Comparison of ENCODE assay signal across 8 mouse cellular contexts in genomic region chr2:153527580-153528531, GRCm38 (mm10). TPM values are rescaled to one million over a fixed set of nuclear protein-coding genes. Genes with fewer than 3 reads are reported as not detected.
DNase-seq lines count a peak whose midpoint lies in the region; ATAC-seq and TF ChIP-seq lines count a peak whose summit lies in the region.

No protein-coding gene starts in this region.

- TF ChIP-seq RAD21 in MEL (IDR thresholded peaks at IDR 0.05; ENCODE audit: low read depth, low read length), result no peak

- peak overlapping the region; percentile 51 for H3K27ac ChIP-seq in MEL (ENCODE audit: control insufficient read depth, low read depth, low read length)
- H3K27ac ChIP-seq in embryonic facial prominence, embryonic 11.5 days (replicated peaks; ENCODE audit: low read depth, low read length), result peak overlapping the region; percentile 56
- peak overlapping the region; percentile 89 for H3K27ac ChIP-seq in heart, embryonic 16.5 days (ENCODE audit: low read length)
- H3K27ac ChIP-seq in limb, embryonic 12.5 days, result no peak overlapping the region
- H3K27ac ChIP-seq in midbrain, embryonic 11.5 days (ENCODE audit: low read depth, low read length), result peak overlapping the region; percentile 85
- H3K27ac ChIP-seq in stomach, postnatal 0 days (replicated peaks), result peak overlapping the region; percentile 18

- H3K9me3 ChIP-seq in MEL (replicated peaks; ENCODE audit: insufficient read depth, low read length), result no peaks in the 10 kb centered on the region
- H3K9me3 ChIP-seq in embryonic facial prominence, embryonic 11.5 days (replicated peaks; ENCODE audit: control insufficient read depth, low read length), result no peaks in the 10 kb centered on the region
- H3K9me3 ChIP-seq in heart, embryonic 16.5 days (replicated peaks; ENCODE audit: control insufficient read depth, low read length), result no peaks in the 10 kb centered on the region
- H3K9me3 ChIP-seq in limb, embryonic 12.5 days, result no peaks in the 10 kb centered on the region
- H3K9me3 ChIP-seq in midbrain, embryonic 11.5 days (ENCODE audit: control insufficient read depth, low read length), result no peaks in the 10 kb centered on the region
- H3K9me3 ChIP-seq in stomach, postnatal 0 days (ENCODE audit: control insufficient read depth, low read length), result no peaks in the 10 kb centered on the region

- H3K9ac ChIP-seq in MEL (ENCODE audit: control insufficient read depth, low read depth, low read length, poor library complexity, severe bottlenecking), result peak overlapping the region; percentile 80
- H3K9ac ChIP-seq in embryonic facial prominence, embryonic 11.5 days (replicated peaks; ENCODE audit: low read length), result peak overlapping the region; percentile 70
- H3K9ac ChIP-seq in heart, embryonic 16.5 days (ENCODE audit: low read length), result peak overlapping the region; percentile 88
- H3K9ac ChIP-seq in limb, embryonic 12.5 days (replicated peaks), result peak overlapping the region; percentile 66
- H3K9ac ChIP-seq in midbrain, embryonic 11.5 days (ENCODE audit: low read length), result peak overlapping the region; percentile 71
- peak overlapping the region; percentile 59 for H3K9ac ChIP-seq in stomach, postnatal 0 days (ENCODE audit: low read length)

- peak overlapping the region; percentile 56 to 98 for H3K4me3 ChIP-seq in MEL (ENCODE audit: control insufficient read depth in 1 of 2, insufficient read depth in 1 of 2, low read depth in 2 of 2, low read length in 2 of 2)
- H3K4me3 ChIP-seq in embryonic facial prominence, embryonic 11.5 days (ENCODE audit: low read depth, low read length), result peak overlapping the region; percentile 70
- H3K4me3 ChIP-seq in heart, embryonic 16.5 days (ENCODE audit: low read length), result peak overlapping the region; percentile 81
- H3K4me3 ChIP-seq in limb, embryonic 12.5 days (replicated peaks), result peak overlapping the region; percentile 70
- H3K4me3 ChIP-seq in midbrain, embryonic 11.5 days (ENCODE audit: low read depth, low read length), result peak overlapping the region; percentile 77
- peak overlapping the region; percentile 62 for H3K4me3 ChIP-seq in stomach, postnatal 0 days (ENCODE audit: low read depth, low read length)

- peaks cover 0 to 21% of the 10 kb centered on the region in 2 experiments; a peak in 2 of 4 replicates for H3K36me3 ChIP-seq in MEL (ENCODE audit: control insufficient read depth in 1 of 2, insufficient read depth in 2 of 2, low read length in 2 of 2)
- H3K36me3 ChIP-seq in embryonic facial prominence, embryonic 11.5 days (replicated peaks; ENCODE audit: control insufficient read depth, insufficient read depth, low read depth, low read length), result no peaks in the 10 kb centered on the region
- no peaks in the 10 kb centered on the region for H3K36me3 ChIP-seq in heart, embryonic 16.5 days (ENCODE audit: control insufficient read depth, insufficient read depth)
- H3K36me3 ChIP-seq in limb, embryonic 12.5 days, result no peaks in the 10 kb centered on the region
- no peaks in the 10 kb centered on the region for H3K36me3 ChIP-seq in midbrain, embryonic 11.5 days (ENCODE audit: control insufficient read depth, insufficient read depth, low read length)
- no peaks in the 10 kb centered on the region for H3K36me3 ChIP-seq in stomach, postnatal 0 days (ENCODE audit: control insufficient read depth, insufficient read depth, low read length)

- H3K79me2 ChIP-seq in MEL (ENCODE audit: control insufficient read depth, insufficient read depth, low read length, poor library complexity), result peaks cover 12% of the 10 kb centered on the region

- no peak for TF ChIP-seq EP300 in MEL (IDR thresholded peaks at IDR 0.05; ENCODE audit: low read depth in 1 of 2, low read length in 2 of 2)
- TF ChIP-seq EP300 in stomach, postnatal 0 days (optimal IDR thresholded peaks at IDR 0.05), result no peak

- TF ChIP-seq CTCF in MEL (IDR thresholded peaks at IDR 0.05 in 2 of 3, conservative IDR thresholded peaks at IDR 0.05 in 1 of 3; ENCODE audit: control insufficient read depth in 1 of 3, insufficient read depth in 1 of 3, low read depth in 2 of 3, low read length in 3 of 3, poor library complexity in 1 of 3, severe bottlenecking in 1 of 3), result 0 out of 6 replicates have a peak, but pooled peaks of 1 of the 3 experiments have one; percentile 1
- no peak for TF ChIP-seq CTCF in stomach, postnatal 0 days (IDR thresholded peaks at IDR 0.05; ENCODE audit: low read depth)

- no peaks in the 10 kb centered on the region for H3K27me3 ChIP-seq in MEL (ENCODE audit: control insufficient read depth in 1 of 2, insufficient read depth in 2 of 2, low read length in 2 of 2)
- H3K27me3 ChIP-seq in embryonic facial prominence, embryonic 11.5 days (ENCODE audit: control insufficient read depth, insufficient read depth, low read length), result peaks cover 17% of the 10 kb centered on the region
- peaks cover 3% of the 10 kb centered on the region; the same call in 1 of the 2 replicates for H3K27me3 ChIP-seq in heart, embryonic 16.5 days (ENCODE audit: control insufficient read depth, insufficient read depth, low read length)
- H3K27me3 ChIP-seq in limb, embryonic 12.5 days, result peaks cover 88% of the 10 kb centered on the region
- H3K27me3 ChIP-seq in midbrain, embryonic 11.5 days (ENCODE audit: control insufficient read depth, insufficient read depth, low read length), result peaks cover 17% of the 10 kb centered on the region
- no peaks in the 10 kb centered on the region for H3K27me3 ChIP-seq in stomach, postnatal 0 days (ENCODE audit: control insufficient read depth, insufficient read depth, low read length)

- ATAC-seq in embryonic facial prominence, embryonic 11.5 days (replicated peaks; ENCODE audit: insufficient number of reproducible peaks, low FRiP score, low TSS enrichment, low read depth), result peak; percentile 32
- peak; percentile 58 for ATAC-seq in heart, embryonic 16.5 days (replicated peaks; ENCODE audit: extremely low read depth, insufficient read depth, low FRiP score)
- ATAC-seq in limb, embryonic 12.5 days (ENCODE audit: insufficient number of reproducible peaks, insufficient read depth, low FRiP score, low TSS enrichment, low read depth), result peak; percentile 21; the same call in 1 of the 2 replicates
- peak; percentile 76 for ATAC-seq in midbrain, embryonic 11.5 days (ENCODE audit: low FRiP score)
- peak; percentile 45 for ATAC-seq in stomach, postnatal 0 days (ENCODE audit: low FRiP score, low TSS enrichment)

- peaks cover 18 to 27% of the 10 kb centered on the region in 2 experiments for H3K4me1 ChIP-seq in MEL (ENCODE audit: control insufficient read depth in 1 of 2, insufficient read depth in 2 of 2, low read length in 2 of 2)
- peaks cover 2% of the 10 kb centered on the region for H3K4me1 ChIP-seq in embryonic facial prominence, embryonic 11.5 days (ENCODE audit: control insufficient read depth, insufficient read depth, low read length)
- H3K4me1 ChIP-seq in heart, embryonic 16.5 days (ENCODE audit: control insufficient read depth, insufficient read depth, low read length), result peaks cover 36% of the 10 kb centered on the region
- peaks cover 36% of the 10 kb centered on the region for H3K4me1 ChIP-seq in limb, embryonic 12.5 days (replicated peaks)
- H3K4me1 ChIP-seq in midbrain, embryonic 11.5 days (ENCODE audit: control insufficient read depth, insufficient read depth, low read length), result peaks cover 34% of the 10 kb centered on the region
- H3K4me1 ChIP-seq in stomach, postnatal 0 days (replicated peaks; ENCODE audit: control insufficient read depth, insufficient read depth), result no peaks in the 10 kb centered on the region

- peak; percentile 74 to 89 for DNase-seq in adrenal gland, adult (ENCODE audit: inconsistent age in 2 of 2, low spot score in 1 of 2)
- no peak for DNase-seq in adrenal gland, postnatal 4 days (ENCODE audit: low spot score in 2 of 2)
- peak; percentile 48 for DNase-seq in MEL (ENCODE audit: low read depth, low spot score)
- DNase-seq in embryonic facial prominence, embryonic 11.5 days (ENCODE audit: low spot score), result peak; percentile 67
- DNase-seq in midbrain, embryonic 11.5 days (ENCODE audit: low spot score, missing footprints), result peak; percentile 97
- DNase-seq in stomach, postnatal 0 days (ENCODE audit: low spot score), result peak; percentile 51

- WGBS in embryonic facial prominence, embryonic 11.5 days, result 1% methylated on average over 66 of the region's 85 CpGs
- WGBS in heart, embryonic 16.5 days, result 4% methylated on average over 53 of the region's 85 CpGs
- 2% methylated on average over 61 of the region's 85 CpGs for WGBS in limb, embryonic 12.5 days
- whole genome bisulfite sequencing in midbrain, embryonic 11.5 days, result under 1% methylated on average over 68 of the region's 85 CpGs
- 5% methylated on average over 47 of the region's 85 CpGs for WGBS in stomach, postnatal 0 days

- peak in 1 of 2 experiments; percentile 42; a peak in 1 of 4 replicates for TF ChIP-seq POLR2A in MEL (IDR thresholded peaks at IDR 0.05; ENCODE audit: control insufficient read depth in 1 of 2, insufficient read depth in 1 of 2, low read depth in 1 of 2, low read length in 2 of 2, poor library complexity in 1 of 2)

- H3K4me2 ChIP-seq in embryonic facial prominence, embryonic 11.5 days (ENCODE audit: low read depth, low read length), result peak overlapping the region; percentile 100
- peak overlapping the region; percentile 99 for H3K4me2 ChIP-seq in heart, embryonic 16.5 days (ENCODE audit: low read depth, low read length)
- peak overlapping the region; percentile 100 for H3K4me2 ChIP-seq in limb, embryonic 12.5 days
- peak overlapping the region; percentile 96 for H3K4me2 ChIP-seq in midbrain, embryonic 11.5 days
- peak overlapping the region; percentile 99 for H3K4me2 ChIP-seq in stomach, postnatal 0 days (replicated peaks; ENCODE audit: low read depth)

RNA-seq across cellular contexts. Expression of gene Nol4l, which starts 1.9 kb away (rescaled TPM):
- total RNA-seq in adrenal gland, postnatal 4 days (2021), result 10 to 100 TPM; 26.7 to 26.9 TPM
- 4.4 and 4.5 TPM in 2 replicates for total RNA-seq in MEL (2012; rRNA removed)
- polyA plus RNA-seq in MEL (2012; ENCODE audit: insufficient read depth in 1 of 2, insufficient read length in 2 of 2, low read depth in 1 of 2, low replicate concordance in 2 of 2, missing spikeins in 1 of 2), result 1 to 10 TPM in 1 of 2 experiments, not detected in 1; 7.1 TPM
- 17.6 and 21.0 TPM in 2 replicates for polyA plus RNA-seq in embryonic facial prominence, embryonic 11.5 days (2014; fragmentation: Nextera tagmentation; extraction: Ambion mirVana)
- polyA plus RNA-seq in heart, embryonic 16.5 days (2015; fragmentation: Nextera tagmentation; extraction: Ambion mirVana), result 7.0 and 8.5 TPM in 2 replicates
- 12.5 and 12.6 TPM in 2 replicates for polyA plus RNA-seq in limb, embryonic 12.5 days (2016; fragmentation: Nextera tagmentation; extraction: Ambion mirVana)
- 19.5 and 19.9 TPM in 2 replicates for polyA plus RNA-seq in midbrain, embryonic 11.5 days (2014; fragmentation: Nextera tagmentation; extraction: Ambion mirVana)
- polyA plus RNA-seq in stomach, postnatal 0 days (2015; fragmentation: Nextera tagmentation; extraction: Ambion mirVana), result 4.4 and 4.8 TPM in 2 replicates

RNA-seq across cellular contexts. Expression of gene 4930404H24Rik, which starts 35.3 kb away (rescaled TPM):
- not detected for total RNA-seq in adrenal gland, postnatal 4 days (2021)
- total RNA-seq in MEL (2012; rRNA removed), result not detected in 2 replicates
- polyA plus RNA-seq in MEL (2012; ENCODE audit: insufficient read depth in 1 of 2, insufficient read length in 2 of 2, low read depth in 1 of 2, low replicate concordance in 2 of 2, missing spikeins in 1 of 2), result under 1 TPM in 1 of 2 experiments, not detected in 1; 0.24 TPM
- not detected in 2 replicates for polyA plus RNA-seq in embryonic facial prominence, embryonic 11.5 days (2014; fragmentation: Nextera tagmentation; extraction: Ambion mirVana)
- not detected in 2 replicates for polyA plus RNA-seq in heart, embryonic 16.5 days (2015; fragmentation: Nextera tagmentation; extraction: Ambion mirVana)
- polyA plus RNA-seq in limb, embryonic 12.5 days (2016; fragmentation: Nextera tagmentation; extraction: Ambion mirVana), result not detected in 2 replicates
- not detected in 2 replicates for polyA plus RNA-seq in midbrain, embryonic 11.5 days (2014; fragmentation: Nextera tagmentation; extraction: Ambion mirVana)
- polyA plus RNA-seq in stomach, postnatal 0 days (2015; fragmentation: Nextera tagmentation; extraction: Ambion mirVana), result not detected in 2 replicates

Comparison
In these comparisons a context has a peak if more than half of its experiments do, and no peak if none do; other contexts are left out.
1. DNase-seq: peak in adrenal gland, adult (2 of 2), MEL (single experiment), embryonic facial prominence, embryonic 11.5 days (single experiment), midbrain, embryonic 11.5 days (single experiment) and stomach, postnatal 0 days (single experiment); none in adrenal gland, postnatal 4 days (0 of 2).
2. ATAC-seq: peak in every context shown above with its lines; median percentile 76 in midbrain, embryonic 11.5 days; 58 in heart, embryonic 16.5 days; 45 in stomach, postnatal 0 days; 32 in embryonic facial prominence, embryonic 11.5 days; 21 in limb, embryonic 12.5 days.
3. Peak in every context shown above with its lines, with median percentiles within 50 percentile points of each other: H3K4me3 ChIP-seq, H3K9ac ChIP-seq and H3K4me2 ChIP-seq.